Mouse (Mus musculus) testis, adult 2 months (tissue): ENCODE results near the gene Cwc22. TPM values are rescaled to one million over a fixed set of nuclear protein-coding genes. Genes with fewer than 3 reads are reported as not detected.

Source experiments
- H3K27ac ChIP-seq: fragments of 200-500 bp; 2 replicates; pipeline ENCODE4 v1.5.1; 2012; ENCODE audit warnings: low read depth, low read length; ENCODE audit not compliant: control insufficient read depth, insufficient read depth
- H3K27me3 ChIP-seq: fragments of 200-500 bp; 2 replicates; pipeline ENCODE4 v1.6.1; 2012; ENCODE audit warnings: mild to moderate bottlenecking, low read length, moderate library complexity; ENCODE audit not compliant: control insufficient read depth, insufficient read depth
- H3K36me3 ChIP-seq: fragments of 200-500 bp; 2 replicates; pipeline ENCODE4 v1.6.1; 2012; ENCODE audit warnings: mild to moderate bottlenecking, low read length; ENCODE audit not compliant: control insufficient read depth, insufficient read depth
- H3K4me1 ChIP-seq: fragments of 200-500 bp; 2 replicates; pipeline ENCODE4 v1.6.1; 2012; ENCODE audit warnings: low read length; ENCODE audit not compliant: control insufficient read depth, insufficient read depth
- H3K4me3 ChIP-seq: fragments of 200-500 bp; 2 replicates; pipeline ENCODE4 v1.5.1; 2012; ENCODE audit warnings: low read depth, mild to moderate bottlenecking, low read length, moderate library complexity, mixed read lengths; ENCODE audit not compliant: control insufficient read depth
- CTCF ChIP-seq: fragments of 200-500 bp; IDR thresholded peaks from 2 replicates; pipeline ENCODE4 v1.5.1; 2012; ENCODE audit warnings: low read depth, mild to moderate bottlenecking, inconsistent platforms, low read length, moderate library complexity; ENCODE audit not compliant: control insufficient read depth, insufficient read depth, insufficient replicate concordance
- POLR2A ChIP-seq: fragments of 200-500 bp; IDR thresholded peaks from 2 replicates; pipeline ENCODE4 v1.6.1; 2012; ENCODE audit warnings: low read depth, mild to moderate bottlenecking, inconsistent platforms, low read length, moderate library complexity; ENCODE audit not compliant: control insufficient read depth
- polyA plus RNA-seq: library from polyadenylated mRNA; depleted of rRNA; stranded (reverse); fragments of >200 nt; gene quantifications from 2 replicates; pipeline ENCODE4 v1.2.3, GENCODE M21; 2012

Cwc22 gene
- polyA plus RNA-seq, 1 experiment: 3.5 TPM

GRCm38 (mm10) chr2:77903979-77904378 lies 42.2 kb downstream of the Cwc22 start:
- Histone ChIP-seq H3K4me3 (no peak overlapping the region), H3K36me3 (peaks cover 2% of the 10 kb centered on the region; the same call in 1 of the 2 replicates), H3K27me3 (no peaks in the 10 kb centered on the region), H3K27ac (no peak overlapping the region), H3K4me1 (no peaks in the 10 kb centered on the region)
- TF ChIP-seq POLR2A: no peak
- TF ChIP-seq CTCF: no peak

GRCm38 (mm10) chr2:77903098-77903497 lies 43.1 kb downstream of the Cwc22 start:
- Histone ChIP-seq H3K27ac (no peak overlapping the region), H3K36me3 (peaks cover 2% of the 10 kb centered on the region; the same call in 1 of the 2 replicates), H3K27me3 (no peaks in the 10 kb centered on the region), H3K4me1 (no peaks in the 10 kb centered on the region), H3K4me3 (no peak overlapping the region)
- TF ChIP-seq CTCF: no peak

- Histone ChIP-seq H3K36me3 (peaks cover 2% of the 10 kb centered on the region; the same call in 1 of the 2 replicates), H3K4me1 (no peaks in the 10 kb centered on the region), H3K27me3 (no peaks in the 10 kb centered on the region), H3K4me3 (no peak overlapping the region), H3K27ac (no peak overlapping the region)
- TF ChIP-seq CTCF: no peak
- no peak for TF ChIP-seq POLR2A
Measured at GRCm38 (mm10) chr2:77901269-77901668, 44.9 kb downstream of the Cwc22 start.

GRCm38 (mm10) chr2:77900741-77901140 lies 45.4 kb downstream of the Cwc22 start:
- Histone ChIP-seq H3K27me3 (no peaks in the 10 kb centered on the region), H3K4me1 (no peaks in the 10 kb centered on the region), H3K4me3 (no peak overlapping the region), H3K27ac (no peak overlapping the region), H3K36me3 (peaks cover 2% of the 10 kb centered on the region; the same call in 1 of the 2 replicates)
- TF ChIP-seq POLR2A (no peak), CTCF (no peak)

GRCm38 (mm10) chr2:77900111-77900510 lies 46.1 kb downstream of the Cwc22 start:
- Histone ChIP-seq H3K4me3 (no peak overlapping the region), H3K36me3 (peaks cover 2% of the 10 kb centered on the region; the same call in 1 of the 2 replicates), H3K27me3 (no peaks in the 10 kb centered on the region), H3K4me1 (no peaks in the 10 kb centered on the region), H3K27ac (no peak overlapping the region)
- no peak for TF ChIP-seq CTCF

- Histone ChIP-seq H3K36me3 (peaks cover 2% of the 10 kb centered on the region; the same call in 1 of the 2 replicates), H3K4me1 (no peaks in the 10 kb centered on the region), H3K27ac (no peak overlapping the region), H3K27me3 (no peaks in the 10 kb centered on the region), H3K4me3 (no peak overlapping the region)
- TF ChIP-seq POLR2A: no peak
- TF ChIP-seq CTCF: no peak
Measured at GRCm38 (mm10) chr2:77898436-77898835, 47.7 kb downstream of the Cwc22 start.

GRCm38 (mm10) chr2:77897988-77898387 lies 48.2 kb downstream of the Cwc22 start:
- no peak overlapping the region for H3K4me3 ChIP-seq
- H3K4me1 ChIP-seq: no peaks in the 10 kb centered on the region
- TF ChIP-seq POLR2A (no peak), CTCF (no peak)
- H3K36me3 ChIP-seq: no peaks in the 10 kb centered on the region
- H3K27me3 ChIP-seq: no peaks in the 10 kb centered on the region
- no peak overlapping the region for H3K27ac ChIP-seq

- Histone ChIP-seq H3K4me3 (no peak overlapping the region), H3K36me3 (no peaks in the 10 kb centered on the region), H3K27me3 (no peaks in the 10 kb centered on the region)
Measured at GRCm38 (mm10) chr2:77897558-77897899, 48.6 kb downstream of the Cwc22 start.

More at GRCm38 (mm10) chr2:77897558-77897899, 48.6 kb downstream of the Cwc22 start:
- TF ChIP-seq POLR2A (no peak), CTCF (no peak)
- Histone ChIP-seq H3K4me1 (no peaks in the 10 kb centered on the region), H3K27ac (no peak overlapping the region)
